Mouse (Mus musculus) olfactory bulb, adult 2 months (tissue): ENCODE results near the gene Slc9a8.

ENCODE experiments used
- CTCF ChIP-seq: fragments of 200-500 bp; IDR thresholded peaks from 2 replicates; pipeline ENCODE4 v1.5.1; 2012; ENCODE audit warnings: low read depth, mild to moderate bottlenecking, low read length, moderate library complexity; ENCODE audit not compliant: insufficient read depth
- POLR2A ChIP-seq: fragments of 200-500 bp; IDR thresholded peaks from 2 replicates; pipeline ENCODE4 v1.6.1; 2012; ENCODE audit warnings: mild to moderate bottlenecking, low read depth, low read length, moderate library complexity; ENCODE audit not compliant: insufficient read depth

GRCm38 (mm10) chr2:167405101-167405880 is 16.2 kb upstream of the Slc9a8 start:
- TF ChIP-seq POLR2A = no peak
- no peak for TF ChIP-seq CTCF
